Mouse (Mus musculus) midbrain, postnatal 0 days (tissue): ENCODE measurements around the gene Prkcg. TPM values are rescaled to one million over a fixed set of nuclear protein-coding genes. Genes with fewer than 3 reads are reported as not detected.

Experiments
- ATAC-seq: fragments of 200-750 bp; cut with Nextera tagmentation; 2 replicates; pipeline ENCODE4 v1.8.0; 2017; ENCODE audit warnings: moderate number of reproducible peaks, mild to moderate bottlenecking, moderate TSS enrichment, moderate library complexity; ENCODE audit not compliant: low FRiP score
- DNase-seq: peaks from one replicate; pipeline ENCODE4 v3.0.0-alpha.2; 2015; ENCODE audit warnings: low spot score
- H3K27ac ChIP-seq: fragments of 300-500 bp; sonication (generic); 2 replicates; pipeline ENCODE4 v1.5.1; 2014; ENCODE audit warnings: low read depth, mild to moderate bottlenecking, low read length, mixed read lengths
- H3K27me3 ChIP-seq: fragments of 300-500 bp; sonication (generic); 2 replicates; pipeline ENCODE4 v1.6.1; 2014; ENCODE audit warnings: low read length, control low read depth, mixed read lengths; ENCODE audit not compliant: insufficient read depth
- H3K36me3 ChIP-seq: fragments of 300-500 bp; sonication (generic); 2 replicates; pipeline ENCODE4 v1.6.1; 2014; ENCODE audit warnings: low read length, control low read depth, mixed read lengths; ENCODE audit not compliant: insufficient read depth
- H3K4me1 ChIP-seq: fragments of 300-500 bp; sonication (generic); 2 replicates; pipeline ENCODE4 v1.6.1; 2014; ENCODE audit warnings: mild to moderate bottlenecking, control low read depth, antibody characterized with exemption, low read length, mixed read lengths; ENCODE audit not compliant: insufficient read depth
- H3K4me2 ChIP-seq: fragments of 300-500 bp; sonication (generic); 2 replicates; pipeline ENCODE4 v1.6.1; 2014; ENCODE audit warnings: low read depth, mild to moderate bottlenecking, low read length, mixed read lengths; ENCODE audit not compliant: poor library complexity, severe bottlenecking
- H3K4me3 ChIP-seq: fragments of 300-500 bp; sonication (generic); 2 replicates; pipeline ENCODE4 v1.5.1; 2014; ENCODE audit warnings: low read depth, mild to moderate bottlenecking, low read length, moderate library complexity
- H3K9ac ChIP-seq: fragments of 300-500 bp; sonication (generic); replicated peaks from 2 replicates; pipeline ENCODE4 v1.6.1; 2014; ENCODE audit warnings: mild to moderate bottlenecking, low read length, moderate library complexity, mixed read lengths; ENCODE audit not compliant: poor library complexity, severe bottlenecking
- H3K9me3 ChIP-seq: fragments of 300-500 bp; sonication (generic); 2 replicates; pipeline ENCODE4 v1.6.1; 2016; ENCODE audit warnings: low read length, control low read depth
- CTCF ChIP-seq: IDR thresholded peaks from 2 replicates; pipeline ENCODE4 v1.5.1; 2016; ENCODE audit warnings: antibody characterized with exemption, mild to moderate bottlenecking
- WGBS: fragments of 180-500 bp; shearing (Covaris S2); extraction: QIAGEN DNeasy Blood & Tissue Kit; methylation state at CpG from one replicate; pipeline ENCODE4 v1.1.7; 2014; 5-methylcytosine and 5-hydroxymethylcytosine counted together
- polyA plus RNA-seq: library from polyadenylated mRNA; unstranded; fragments of >200 nt; fragmentation: Nextera tagmentation; extraction: Ambion mirVana; gene quantifications from 2 replicates; pipeline ENCODE4 v1.2.1, GENCODE M21; 2015
- total RNA-seq: library from RNA; depleted of rRNA; stranded (reverse); fragments of >200 nt; gene quantifications from 2 replicates; pipeline ENCODE4 v1.2.3, GENCODE M21; 2014

The Prkcg gene
- total and polyA plus RNA-seq, 2 experiments from 2014 or later, result 7.4 to 11.5 TPM

DNA sequence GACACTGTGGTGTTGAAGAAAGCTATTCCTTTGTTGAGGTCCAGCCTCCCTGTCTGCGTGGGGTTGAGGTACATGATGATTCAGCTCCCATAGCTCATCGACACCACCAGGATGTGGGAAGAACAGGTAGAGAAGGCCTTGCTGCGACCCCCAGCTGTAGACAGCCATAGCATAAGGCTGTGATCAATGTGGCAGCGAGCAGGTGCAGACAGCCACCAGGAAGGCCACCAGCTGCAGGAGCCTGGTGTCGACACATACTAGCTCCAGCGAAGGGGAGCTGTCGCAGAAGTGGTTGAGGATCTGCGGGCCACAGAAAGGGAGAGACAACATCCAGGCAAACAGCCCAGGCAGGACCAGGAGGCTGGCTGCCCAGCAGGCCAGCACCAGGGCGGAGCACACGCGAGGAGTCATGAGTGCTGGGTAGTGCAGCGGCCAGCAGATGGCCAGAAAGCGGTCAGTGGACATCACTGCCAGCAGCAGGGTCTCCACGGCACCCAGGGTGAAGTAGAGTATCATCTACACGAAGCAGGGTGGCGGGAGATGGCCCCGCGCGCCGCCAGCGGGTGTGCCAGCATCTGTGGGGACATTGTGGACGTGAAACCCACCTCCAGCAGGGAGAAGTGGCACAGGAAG lies 24.5 kb upstream of the Prkcg start:
- DNase-seq (no peak), ATAC-seq (no peak)
- Histone ChIP-seq H3K9ac (no peak overlapping the region), H3K4me3 (no peak overlapping the region), H3K4me2 (no peak overlapping the region), H3K36me3 (no peaks in the 10 kb centered on the region), H3K9me3 (no peaks in the 10 kb centered on the region), H3K27ac (no peak overlapping the region), H3K27me3 (no peaks in the 10 kb centered on the region; the same call in 1 of the 2 replicates), H3K4me1 (no peaks in the 10 kb centered on the region)
- 37% methylated on average over 22 of the region's 22 CpGs for WGBS
- no peak for TF ChIP-seq CTCF

- no peaks in the 10 kb centered on the region for H3K36me3 ChIP-seq
- no peak for DNase-seq
- 72% methylated on average over 6 of the region's 6 CpGs for WGBS
- H3K27me3 ChIP-seq, result no peaks in the 10 kb centered on the region; the same call in 1 of the 2 replicates
- H3K4me2 ChIP-seq, result no peak overlapping the region
- no peaks in the 10 kb centered on the region for H3K9me3 ChIP-seq
- H3K27ac ChIP-seq, result no peak overlapping the region
- no peak overlapping the region for H3K4me3 ChIP-seq
- ATAC-seq, result no peak
- no peaks in the 10 kb centered on the region for H3K4me1 ChIP-seq
- no peak overlapping the region for H3K9ac ChIP-seq
- TF ChIP-seq CTCF, result no peak
These were observed 23.7 kb upstream of the Prkcg start for GRCm38 (mm10) chr7:3265311-3265710.

DNA sequence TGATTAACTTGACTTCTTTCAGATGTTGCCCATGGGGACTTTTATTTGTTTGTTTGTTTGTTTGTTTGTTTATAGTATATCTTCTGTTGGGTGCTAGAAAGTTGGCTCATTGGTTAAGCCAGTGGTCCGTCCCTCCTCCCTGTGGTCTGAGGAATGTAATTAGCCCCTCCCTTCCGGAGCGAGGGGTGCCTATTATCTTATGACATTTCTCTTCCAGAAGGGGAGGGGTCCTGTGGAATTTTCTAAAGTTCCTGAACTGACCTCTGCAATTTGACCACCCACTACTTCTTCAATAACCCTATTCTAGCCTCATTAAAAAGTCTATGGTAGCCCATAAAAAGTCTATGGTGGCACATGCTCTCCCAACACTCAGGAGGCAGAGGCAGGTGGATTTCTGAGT lies 21.7 kb upstream of the Prkcg start:
- TF ChIP-seq CTCF, result no peak
- DNase-seq (no peak), ATAC-seq (no peak)
- Histone ChIP-seq H3K27ac (no peak overlapping the region), H3K36me3 (no peaks in the 10 kb centered on the region), H3K9me3 (no peaks in the 10 kb centered on the region), H3K4me2 (no peak overlapping the region), H3K27me3 (no peaks in the 10 kb centered on the region; the same call in 1 of the 2 replicates), H3K9ac (no peak overlapping the region), H3K4me3 (no peak overlapping the region), H3K4me1 (no peaks in the 10 kb centered on the region)
- 83% methylated on average over 3 of the region's 3 CpGs for WGBS

DNA sequence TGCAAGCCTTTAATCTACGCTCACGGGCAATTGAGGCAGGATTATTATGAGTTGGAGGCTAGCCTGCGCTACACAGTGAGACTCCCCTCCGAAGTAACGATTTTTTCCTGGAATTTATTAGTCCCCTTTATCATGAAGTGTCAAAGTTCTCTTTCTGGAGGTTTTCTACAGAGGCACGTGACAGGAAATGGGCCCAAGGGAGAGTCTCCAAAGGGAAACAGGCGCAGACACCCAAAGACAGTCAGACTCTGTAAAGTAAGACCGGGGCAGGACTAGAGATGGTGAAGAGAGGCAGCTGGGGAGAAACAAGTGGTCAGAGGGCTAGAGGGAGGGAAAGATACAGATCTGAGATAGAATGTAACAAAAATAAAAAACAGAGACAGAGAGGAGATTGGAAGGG lies 21.1 kb upstream of the Prkcg start:
- ATAC-seq (no peak), DNase-seq (no peak)
- H3K27me3 ChIP-seq, result no peaks in the 10 kb centered on the region; the same call in 1 of the 2 replicates
- H3K4me1 ChIP-seq, result no peaks in the 10 kb centered on the region
- TF ChIP-seq CTCF, result no peak
- no peak overlapping the region for H3K4me3 ChIP-seq
- H3K9ac ChIP-seq, result no peak overlapping the region
- H3K27ac ChIP-seq, result no peak overlapping the region
- H3K9me3 ChIP-seq, result no peaks in the 10 kb centered on the region
- H3K36me3 ChIP-seq, result no peaks in the 10 kb centered on the region
- 75% methylated on average over 8 of the region's 8 CpGs for WGBS
- H3K4me2 ChIP-seq, result no peak overlapping the region

DNA sequence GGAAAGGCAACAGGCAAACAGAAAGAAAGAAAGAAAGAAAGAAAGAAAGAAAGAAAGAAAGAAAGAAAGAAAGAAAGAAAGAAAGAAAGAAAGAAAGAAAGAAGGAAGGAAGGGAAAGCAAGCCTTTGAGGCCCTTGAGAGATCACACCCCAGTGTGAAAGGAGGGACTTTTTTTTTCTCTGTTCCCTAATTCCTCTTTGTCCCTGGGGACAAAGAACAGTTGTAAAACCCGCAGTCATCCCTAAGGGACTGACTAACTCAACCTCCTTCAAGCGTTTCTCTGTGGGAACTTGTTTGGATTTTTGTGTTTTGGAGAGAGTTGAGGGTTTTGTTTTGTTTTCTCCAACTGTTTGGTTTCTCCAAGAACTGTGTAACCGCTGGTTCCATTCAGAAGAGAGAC lies 20.7 kb upstream of the Prkcg start:
- H3K27ac ChIP-seq, result no peak overlapping the region
- no peaks in the 10 kb centered on the region for H3K36me3 ChIP-seq
- H3K4me1 ChIP-seq, result no peaks in the 10 kb centered on the region
- no peak overlapping the region for H3K4me2 ChIP-seq
- no peak for TF ChIP-seq CTCF
- H3K9ac ChIP-seq, result no peak overlapping the region
- ATAC-seq (no peak), DNase-seq (no peak)
- WGBS, result 16% methylated on average over 3 of the region's 3 CpGs
- no peaks in the 10 kb centered on the region; the same call in 1 of the 2 replicates for H3K27me3 ChIP-seq
- H3K9me3 ChIP-seq, result no peaks in the 10 kb centered on the region
- H3K4me3 ChIP-seq, result no peak overlapping the region

GRCm38 (mm10) chr7:3272206-3272605 lies 16.8 kb upstream of the Prkcg start:
- no peak overlapping the region for H3K4me2 ChIP-seq
- H3K36me3 ChIP-seq, result no peaks in the 10 kb centered on the region
- WGBS, result 86% methylated on average over 9 of the region's 9 CpGs
- TF ChIP-seq CTCF, result no peak
- no peak overlapping the region for H3K4me3 ChIP-seq
- DNase-seq, result no peak
- no peak overlapping the region for H3K27ac ChIP-seq
- no peak overlapping the region for H3K9ac ChIP-seq
- H3K4me1 ChIP-seq, result no peaks in the 10 kb centered on the region
- no peaks in the 10 kb centered on the region for H3K9me3 ChIP-seq
- ATAC-seq, result no peak
- H3K27me3 ChIP-seq, result no peaks in the 10 kb centered on the region
